Mouse (Mus musculus) midbrain, postnatal 0 days (tissue): Measurements from ENCODE around the gene Ndc1. TPM values are rescaled to one million over a fixed set of nuclear protein-coding genes. Genes with fewer than 3 reads are reported as not detected.

Source experiments
- ATAC-seq: fragments of 200-750 bp; cut with Nextera tagmentation; 2 replicates; pipeline ENCODE4 v1.8.0; 2017; ENCODE audit warnings: moderate number of reproducible peaks, mild to moderate bottlenecking, moderate TSS enrichment, moderate library complexity; ENCODE audit not compliant: low FRiP score
- DNase-seq: peaks from one replicate; pipeline ENCODE4 v3.0.0-alpha.2; 2015; ENCODE audit warnings: low spot score
- H3K27ac ChIP-seq: fragments of 300-500 bp; sonication (generic); 2 replicates; pipeline ENCODE4 v1.5.1; 2014; ENCODE audit warnings: low read depth, mild to moderate bottlenecking, low read length, mixed read lengths
- H3K27me3 ChIP-seq: fragments of 300-500 bp; sonication (generic); 2 replicates; pipeline ENCODE4 v1.6.1; 2014; ENCODE audit warnings: low read length, control low read depth, mixed read lengths; ENCODE audit not compliant: insufficient read depth
- H3K36me3 ChIP-seq: fragments of 300-500 bp; sonication (generic); 2 replicates; pipeline ENCODE4 v1.6.1; 2014; ENCODE audit warnings: low read length, control low read depth, mixed read lengths; ENCODE audit not compliant: insufficient read depth
- H3K4me1 ChIP-seq: fragments of 300-500 bp; sonication (generic); 2 replicates; pipeline ENCODE4 v1.6.1; 2014; ENCODE audit warnings: mild to moderate bottlenecking, control low read depth, antibody characterized with exemption, low read length, mixed read lengths; ENCODE audit not compliant: insufficient read depth
- H3K4me2 ChIP-seq: fragments of 300-500 bp; sonication (generic); 2 replicates; pipeline ENCODE4 v1.6.1; 2014; ENCODE audit warnings: low read depth, mild to moderate bottlenecking, low read length, mixed read lengths; ENCODE audit not compliant: poor library complexity, severe bottlenecking
- H3K4me3 ChIP-seq: fragments of 300-500 bp; sonication (generic); 2 replicates; pipeline ENCODE4 v1.5.1; 2014; ENCODE audit warnings: low read depth, mild to moderate bottlenecking, low read length, moderate library complexity
- H3K9ac ChIP-seq: fragments of 300-500 bp; sonication (generic); replicated peaks from 2 replicates; pipeline ENCODE4 v1.6.1; 2014; ENCODE audit warnings: mild to moderate bottlenecking, low read length, moderate library complexity, mixed read lengths; ENCODE audit not compliant: poor library complexity, severe bottlenecking
- H3K9me3 ChIP-seq: fragments of 300-500 bp; sonication (generic); 2 replicates; pipeline ENCODE4 v1.6.1; 2016; ENCODE audit warnings: low read length, control low read depth
- CTCF ChIP-seq: IDR thresholded peaks from 2 replicates; pipeline ENCODE4 v1.5.1; 2016; ENCODE audit warnings: antibody characterized with exemption, mild to moderate bottlenecking
- WGBS: fragments of 180-500 bp; shearing (Covaris S2); extraction: QIAGEN DNeasy Blood & Tissue Kit; methylation state at CpG from one replicate; pipeline ENCODE4 v1.1.7; 2014; 5-methylcytosine and 5-hydroxymethylcytosine counted together
- polyA plus RNA-seq: library from polyadenylated mRNA; unstranded; fragments of >200 nt; fragmentation: Nextera tagmentation; extraction: Ambion mirVana; gene quantifications from 2 replicates; pipeline ENCODE4 v1.2.1, GENCODE M21; 2015
- total RNA-seq: library from RNA; depleted of rRNA; stranded (reverse); fragments of >200 nt; gene quantifications from 2 replicates; pipeline ENCODE4 v1.2.3, GENCODE M21; 2014; rRNA removed

Gene Ndc1
- total RNA-seq = 32.2 and 36.8 TPM in 2 replicates
- polyA plus RNA-seq = 20.1 and 21.5 TPM in 2 replicates

DNA sequence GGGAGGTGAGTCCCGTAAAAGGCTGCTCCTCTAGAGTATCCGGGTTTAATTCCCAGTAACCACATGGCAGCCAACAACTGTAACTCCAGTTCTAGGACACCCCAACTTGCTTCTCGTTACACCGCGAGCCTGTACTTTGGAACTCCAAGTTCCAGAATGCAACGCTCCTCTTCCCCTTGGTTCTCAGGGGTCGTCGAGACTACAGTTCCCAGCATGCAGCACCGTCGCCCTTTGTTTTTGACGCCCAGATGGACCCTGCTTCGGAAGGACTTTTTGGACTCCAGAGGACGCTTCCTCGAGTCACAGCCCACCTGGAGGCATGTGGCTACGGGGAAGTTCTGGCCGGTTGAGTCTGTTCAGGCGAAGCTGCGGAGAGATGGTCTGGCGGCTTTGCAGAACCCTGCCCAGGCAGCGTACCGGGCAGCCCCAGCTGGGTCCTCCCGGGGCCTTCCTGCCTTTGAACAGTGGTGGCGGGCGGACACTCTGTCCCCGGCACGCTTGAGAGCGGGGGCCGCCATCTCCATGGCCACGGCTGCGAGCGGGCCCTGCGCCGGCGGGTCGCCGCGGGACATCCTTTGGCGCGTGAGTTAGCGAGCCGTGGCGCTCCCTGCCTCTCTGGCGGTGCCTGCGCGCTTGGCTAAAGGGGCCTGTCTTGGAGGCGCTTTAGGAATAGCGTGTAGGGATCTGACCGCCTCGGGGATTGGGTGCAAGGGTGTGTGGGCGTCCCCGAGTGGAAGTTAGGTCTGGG is at the start of gene Ndc1:
TSS of gene Ndc1 (plus strand) at position 218 of the 748 bp plus-strand sequence.
- Histone ChIP-seq H3K27me3 (no peaks in the 10 kb centered on the region), H3K36me3 (peaks cover 2% of the 10 kb centered on the region; the same call in 1 of the 2 replicates), H3K4me2 (peak within 1 kb of the TSS; percentile 63), H3K9ac (peak within 1 kb of the TSS; percentile 74), H3K4me1 (no peaks in the 10 kb centered on the region), H3K4me3 (peak within 1 kb of the TSS; percentile 79), H3K27ac (peak within 1 kb of the TSS; percentile 86), H3K9me3 (no peaks in the 10 kb centered on the region)
- peak; percentile 98 for ATAC-seq
- WGBS = under 1% methylated on average over 47 of the region's 51 CpGs
- no peak; the same call in 1 of the 2 replicates for TF ChIP-seq CTCF
- DNase-seq = peak; percentile 91

DNA sequence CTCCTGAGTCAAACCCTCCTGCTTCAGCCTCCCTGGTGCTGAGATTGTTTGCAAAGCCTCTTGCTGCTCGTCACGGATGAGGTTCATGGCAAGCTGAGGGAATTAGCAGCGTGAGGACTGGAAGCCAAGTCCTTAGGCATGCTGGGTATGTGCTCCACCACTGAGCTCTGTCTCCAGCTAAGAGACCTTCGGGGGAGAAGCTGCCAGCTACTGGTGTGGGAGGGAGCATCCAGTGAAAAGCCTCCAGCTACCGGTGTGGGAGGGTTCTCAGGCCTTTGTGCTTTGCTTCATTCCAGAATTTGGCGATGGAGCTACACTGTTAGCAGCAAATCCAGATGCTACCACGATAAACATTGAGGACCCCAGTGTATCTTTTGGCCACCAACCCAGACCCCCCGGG is 48.9 kb upstream of the Ndc1 start:
- ATAC-seq = no peak
- 78% methylated on average over 8 of the region's 8 CpGs for WGBS
- TF ChIP-seq CTCF = no peak
- Histone ChIP-seq H3K27me3 (no peaks in the 10 kb centered on the region), H3K36me3 (peaks cover 18% of the 10 kb centered on the region), H3K4me3 (no peak overlapping the region), H3K9me3 (no peaks in the 10 kb centered on the region), H3K4me2 (no peak overlapping the region), H3K4me1 (peaks cover 5% of the 10 kb centered on the region; the same call in 1 of the 2 replicates), H3K9ac (no peak overlapping the region), H3K27ac (no peak overlapping the region)
- DNase-seq = no peak

DNA sequence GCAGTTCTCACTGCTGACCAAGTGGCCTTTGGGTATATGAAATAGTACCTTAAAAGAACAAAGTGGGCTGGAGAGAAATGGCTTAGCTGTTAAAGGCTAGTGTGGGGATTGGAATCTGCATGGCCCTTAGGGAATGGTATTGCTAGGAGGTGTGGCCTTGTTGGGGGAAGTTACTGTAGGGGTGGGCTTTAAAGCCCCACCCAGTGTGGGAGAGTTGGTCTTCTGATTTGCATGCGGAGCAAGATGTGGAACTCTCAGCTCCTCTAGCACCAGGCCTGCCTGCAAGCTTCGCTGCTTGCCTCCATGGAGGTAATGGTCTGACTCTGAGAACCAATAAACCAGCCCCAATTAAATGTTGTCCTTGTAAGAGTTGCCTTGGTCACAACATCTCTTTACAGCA is 46.5 kb upstream of the Ndc1 start:
- ATAC-seq = no peak
- Histone ChIP-seq H3K27ac (no peak overlapping the region), H3K27me3 (no peaks in the 10 kb centered on the region), H3K9me3 (no peaks in the 10 kb centered on the region), H3K4me2 (no peak overlapping the region), H3K4me3 (no peak overlapping the region), H3K9ac (no peak overlapping the region), H3K4me1 (no peaks in the 10 kb centered on the region), H3K36me3 (peaks cover 28% of the 10 kb centered on the region)
- no peak for DNase-seq
- 87% methylated on average over 2 of the region's 2 CpGs for WGBS
- TF ChIP-seq CTCF = no peak

DNA sequence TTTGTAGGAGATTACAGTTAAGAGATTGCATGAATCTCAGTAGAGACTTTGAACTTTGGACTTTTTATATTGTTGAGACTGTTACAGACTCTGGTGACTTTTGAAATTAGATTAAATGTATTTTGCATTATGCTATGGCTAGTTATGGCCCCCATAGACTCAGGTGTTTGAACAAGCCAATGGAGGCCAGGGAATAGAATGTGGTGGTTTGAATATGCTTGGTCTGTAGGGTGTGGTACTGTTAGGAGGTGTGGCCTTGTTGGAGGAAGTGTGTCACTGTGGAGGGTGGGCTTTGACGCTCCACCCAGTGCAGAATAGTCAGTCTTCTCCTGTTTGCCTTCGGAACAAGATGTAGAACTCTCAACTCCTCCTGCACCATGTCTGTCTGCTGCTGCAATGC is 44.5 kb upstream of the Ndc1 start:
- H3K9me3 ChIP-seq = no peaks in the 10 kb centered on the region
- TF ChIP-seq CTCF = no peak
- DNase-seq (no peak), ATAC-seq (no peak)
- no peak overlapping the region for H3K4me2 ChIP-seq
- no peaks in the 10 kb centered on the region for H3K4me1 ChIP-seq
- WGBS = 98% methylated on average over 2 of the region's 2 CpGs
- H3K36me3 ChIP-seq = peaks cover 21% of the 10 kb centered on the region
- H3K4me3 ChIP-seq = no peak overlapping the region
- no peaks in the 10 kb centered on the region for H3K27me3 ChIP-seq
- no peak overlapping the region for H3K9ac ChIP-seq
- H3K27ac ChIP-seq = no peak overlapping the region

DNA sequence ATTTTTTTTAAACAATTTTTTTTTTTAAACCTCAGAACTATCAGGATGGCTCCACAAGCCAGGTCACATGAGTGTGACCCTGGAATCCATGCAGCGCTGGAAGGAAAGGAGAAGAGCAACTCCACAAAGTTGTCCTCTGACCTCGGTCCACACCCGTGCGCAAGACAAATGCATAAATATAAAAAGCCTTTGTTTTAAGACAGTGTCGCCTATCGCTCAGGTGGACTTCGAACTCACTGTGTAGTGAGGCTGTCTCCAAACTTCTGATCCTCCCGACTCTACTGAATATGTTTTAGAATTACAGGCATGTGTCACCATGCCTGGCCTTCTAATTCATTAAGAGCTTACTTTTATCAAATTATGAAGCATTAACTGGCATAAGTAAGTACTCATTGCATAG is 39.1 kb upstream of the Ndc1 start:
- no peak overlapping the region for H3K4me2 ChIP-seq
- no peaks in the 10 kb centered on the region for H3K4me1 ChIP-seq
- H3K27me3 ChIP-seq = no peaks in the 10 kb centered on the region
- peaks cover 13% of the 10 kb centered on the region; the same call in 1 of the 2 replicates for H3K36me3 ChIP-seq
- no peaks in the 10 kb centered on the region for H3K9me3 ChIP-seq
- no peak overlapping the region for H3K27ac ChIP-seq
- ATAC-seq (no peak), DNase-seq (no peak)
- 97% methylated on average over 8 of the region's 8 CpGs for WGBS
- H3K4me3 ChIP-seq = no peak overlapping the region
- no peak overlapping the region for H3K9ac ChIP-seq
- TF ChIP-seq CTCF = no peak

DNA sequence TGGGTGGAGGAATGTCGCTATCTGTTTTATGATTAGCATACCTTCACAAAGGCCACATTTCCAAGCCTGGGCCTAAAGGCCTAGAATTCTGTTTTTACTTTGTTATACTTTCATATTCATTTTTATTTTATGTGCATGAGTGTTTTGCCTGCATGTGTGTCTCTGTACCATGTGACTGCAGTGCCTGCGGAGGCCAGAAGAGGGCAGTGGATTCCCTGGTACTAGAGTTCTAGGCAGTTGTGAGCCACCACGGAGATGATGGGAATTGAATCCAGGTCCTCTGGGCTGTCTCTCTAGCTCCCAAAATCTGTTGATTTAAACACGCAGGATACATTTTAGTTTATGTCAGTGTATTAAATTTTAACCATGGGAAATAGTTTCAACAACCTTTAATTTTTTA is 34.1 kb upstream of the Ndc1 start:
- 92% methylated on average over 4 of the region's 4 CpGs for WGBS
- ATAC-seq = no peak
- Histone ChIP-seq H3K4me2 (no peak overlapping the region), H3K9me3 (no peaks in the 10 kb centered on the region), H3K9ac (no peak overlapping the region), H3K4me1 (no peaks in the 10 kb centered on the region), H3K27ac (no peak overlapping the region), H3K36me3 (peaks cover under 1% of the 10 kb centered on the region; the same call in 1 of the 2 replicates), H3K4me3 (no peak overlapping the region), H3K27me3 (no peaks in the 10 kb centered on the region)
- TF ChIP-seq CTCF = peak; percentile 25; the same call in 1 of the 2 replicates
- DNase-seq = no peak
